Mouse (Mus musculus): ENCODE results near the gene Wasf2.

DNA sequence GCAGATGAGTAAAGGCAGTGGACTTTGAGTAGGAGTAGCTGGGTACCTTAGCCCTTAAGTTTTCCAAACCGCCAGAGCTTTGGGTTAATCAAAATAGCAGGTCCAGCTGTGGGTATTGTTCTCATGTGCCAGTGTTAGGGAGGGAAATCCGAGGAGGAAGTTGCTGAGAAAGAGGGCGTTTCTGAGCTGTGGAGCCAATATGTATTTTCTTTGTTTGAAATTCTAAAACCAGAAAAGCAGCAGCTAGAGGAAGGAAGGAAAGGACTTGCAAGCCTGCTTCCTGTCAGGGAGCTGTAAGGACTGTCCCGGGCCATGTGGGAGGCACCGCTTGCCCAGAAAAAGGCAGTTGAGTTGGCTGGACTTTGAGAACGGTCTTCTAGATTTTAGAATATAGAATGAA, 1.7 kb downstream of the Wasf2 start:
- TF ChIP-seq POLR2A (IDR thresholded peaks at IDR 0.05; ENCODE audit: insufficient read length, low read depth) = peak; percentile 45
- TF ChIP-seq USF1 (IDR thresholded peaks at IDR 0.05; ENCODE audit: low read depth) = no peak
- TF ChIP-seq MYOD1 (IDR thresholded peaks at IDR 0.05; ENCODE audit: control insufficient read depth in 1 of 3, insufficient read length in 2 of 3, low read depth in 2 of 3) = no peak
- no peak for TF ChIP-seq SRF (IDR thresholded peaks at IDR 0.05; ENCODE audit: control insufficient read depth, insufficient read length, low read depth)
- TF ChIP-seq TCF12 (IDR thresholded peaks at IDR 0.05; ENCODE audit: insufficient read depth, poor library complexity, severe bottlenecking) = peak; percentile 2
- no peak for TF ChIP-seq CEBPB (IDR thresholded peaks at IDR 0.05; ENCODE audit: insufficient read depth, poor library complexity, severe bottlenecking)
- peak; percentile 48 for TF ChIP-seq POLR2AphosphoS2 (IDR thresholded peaks at IDR 0.05; ENCODE audit: insufficient read length, low read depth)
- no peak for TF ChIP-seq E2F4 (IDR thresholded peaks at IDR 0.05; ENCODE audit: insufficient read depth)
- TF ChIP-seq MAX (IDR thresholded peaks at IDR 0.05; ENCODE audit: low read depth) = no peak
- TF ChIP-seq TCF3 (IDR thresholded peaks at IDR 0.05; ENCODE audit: insufficient read length, low read depth) = no peak
- no peak for TF ChIP-seq MYOG (IDR thresholded peaks at IDR 0.05; ENCODE audit: control insufficient read depth in 1 of 3, insufficient read depth in 1 of 3, insufficient read length in 2 of 3, low read depth in 2 of 3)
- TF ChIP-seq REST (IDR thresholded peaks at IDR 0.05; ENCODE audit: insufficient read depth, insufficient read length) = no peak

All from myocyte (in vitro differentiated cells).